Mouse (Mus musculus) ovary, postnatal 10 days (tissue): ENCODE measurements around the gene Fam234b.

ENCODE experiments used
- DNase-seq: peaks from one replicate; pipeline ENCODE4 v3.0.0; 2022; ENCODE audit warnings: low spot score

The Fam234b gene

DNA sequence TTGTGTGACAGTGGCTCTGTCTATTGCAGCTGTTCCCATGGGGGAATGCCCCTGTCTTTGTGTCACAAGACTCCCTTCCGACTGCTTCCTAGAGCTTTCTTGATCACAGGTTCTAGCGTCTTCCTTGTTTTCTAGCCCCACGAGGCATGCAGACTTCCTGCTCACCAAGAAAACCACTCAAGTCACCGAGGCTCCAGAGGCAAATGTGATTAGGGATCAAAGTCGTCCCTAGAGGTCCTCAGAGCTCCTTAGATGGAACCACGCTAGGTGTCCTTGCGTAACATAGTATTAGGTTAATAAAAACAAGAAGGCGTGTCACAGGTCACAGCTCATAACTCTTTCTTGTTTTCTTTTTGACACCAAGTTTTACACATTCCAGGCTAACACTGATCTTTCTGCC is 13.8 kb upstream of the Fam234b start:
- DNase-seq: no peak

GRCm38 (mm10) chr6:135187076-135187917 is 10.5 kb upstream of the Fam234b start:
- no peak for DNase-seq

DNA sequence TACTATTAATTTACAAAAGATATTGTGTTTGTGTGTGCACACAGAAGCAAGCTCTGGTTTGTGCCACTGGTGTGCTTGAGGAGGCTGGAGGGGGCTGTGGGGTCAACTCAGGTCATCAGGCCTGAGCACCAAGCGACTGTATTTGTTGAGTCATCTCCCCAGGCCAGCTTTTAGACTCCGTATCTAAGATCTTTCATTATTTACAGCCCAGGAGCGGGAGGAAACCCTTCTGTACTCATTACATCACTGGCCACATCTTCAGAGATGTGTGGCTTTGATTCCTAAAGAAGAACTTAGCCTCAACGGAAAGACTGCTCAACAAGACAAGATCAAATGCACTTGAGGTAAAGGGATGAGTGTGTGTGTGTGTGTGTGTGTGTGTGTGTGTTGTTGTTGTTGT is 9.1 kb upstream of the Fam234b start:
- no peak for DNase-seq

DNA sequence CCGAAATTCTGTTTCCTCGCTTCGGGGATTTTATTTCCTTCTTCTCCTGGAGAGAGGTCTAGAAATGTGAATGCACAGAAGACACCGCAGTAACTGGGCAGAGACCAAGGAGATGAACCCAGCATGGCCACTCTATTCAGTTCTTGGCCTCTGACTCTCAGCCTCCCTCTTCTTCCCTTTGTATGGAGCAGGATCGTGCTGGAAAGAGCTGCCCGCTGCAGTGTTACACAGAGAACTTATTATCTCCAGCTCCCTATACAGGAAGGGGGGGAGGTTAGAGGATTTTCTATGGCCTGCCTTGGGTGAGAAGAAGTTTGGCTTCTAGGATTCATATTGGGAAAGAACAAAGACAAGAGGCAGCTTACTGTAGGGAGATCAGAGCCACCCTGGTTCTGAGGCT is 7.7 kb upstream of the Fam234b start:
- no peak for DNase-seq

- no peak for DNase-seq
Measured at GRCm38 (mm10) chr6:135191906-135192305, 5.9 kb upstream of the Fam234b start.

DNA sequence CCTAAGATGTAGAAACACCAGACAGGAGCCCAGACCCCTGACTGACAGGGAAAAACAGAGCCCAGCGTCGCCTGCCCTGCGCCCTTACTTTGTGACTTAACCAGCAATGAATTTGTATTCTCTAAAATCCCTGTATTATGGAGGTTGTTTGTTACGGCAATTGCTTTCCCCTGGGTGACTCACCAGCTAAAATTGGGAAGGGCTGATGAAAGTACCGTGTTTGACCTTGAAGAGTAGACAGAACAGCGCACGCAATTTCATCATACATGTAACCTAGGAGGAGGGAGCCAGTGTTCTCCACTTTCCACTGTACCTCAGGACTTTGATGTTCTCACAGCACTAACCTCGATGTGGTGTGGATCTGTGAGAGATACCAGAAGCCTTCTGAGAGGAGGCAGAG is 4.8 kb upstream of the Fam234b start:
- no peak for DNase-seq

GRCm38 (mm10) chr6:135193733-135194132 is 4.0 kb upstream of the Fam234b start:
- DNase-seq: no peak

GRCm38 (mm10) chr6:135194907-135195306 is 2.9 kb upstream of the Fam234b start:
- no peak for DNase-seq

DNA sequence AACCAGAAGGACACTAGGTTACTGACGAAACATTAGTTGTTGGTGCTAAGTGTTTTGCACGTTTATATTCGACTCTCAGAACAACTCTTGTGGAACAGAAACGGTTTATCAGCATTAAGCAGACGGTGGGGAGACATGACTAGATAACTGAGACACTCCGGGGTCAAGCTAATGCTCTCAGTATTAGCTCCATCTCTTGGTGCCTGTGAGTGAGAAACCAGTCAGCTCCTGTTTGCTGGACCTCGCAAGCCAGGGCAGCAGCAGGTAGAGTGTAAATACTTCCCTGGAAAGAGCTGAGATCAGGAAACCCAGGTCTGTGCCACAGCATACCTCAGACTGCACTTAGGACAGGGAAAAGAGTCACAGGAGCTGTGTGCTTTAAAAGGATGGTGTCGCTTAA is 1.1 kb upstream of the Fam234b start:
- no peak for DNase-seq

GRCm38 (mm10) chr6:135197446-135197845 is 331 bp upstream of the Fam234b start:
- no peak for DNase-seq

DNA sequence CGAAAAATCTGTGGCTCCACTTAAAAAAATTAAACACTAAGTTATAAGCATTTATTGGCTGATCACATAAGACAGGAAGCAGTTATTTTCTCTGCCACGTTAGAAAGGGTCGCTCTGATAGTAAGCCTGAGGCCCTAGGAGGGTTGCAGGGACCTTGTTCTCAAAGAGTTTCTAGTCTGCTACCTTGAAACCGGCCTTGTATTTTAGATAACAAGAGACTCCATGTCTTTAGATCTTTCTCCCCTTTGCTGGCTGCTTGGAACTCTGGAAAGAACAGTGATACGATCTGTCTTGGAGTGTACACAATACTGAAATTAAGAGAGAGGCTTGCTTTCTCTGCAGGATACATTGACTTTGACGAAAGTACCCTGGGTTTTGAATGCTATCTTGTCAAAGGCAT is 949 bp downstream of the Fam234b start:
- no peak for DNase-seq

- DNase-seq: no peak
Measured at GRCm38 (mm10) chr6:135200122-135200957, 2.6 kb downstream of the Fam234b start.

- DNase-seq: no peak
Measured at GRCm38 (mm10) chr6:135202668-135203067, 4.9 kb downstream of the Fam234b start.

GRCm38 (mm10) chr6:135203737-135204136 is 6.0 kb downstream of the Fam234b start:
- DNase-seq: no peak

- DNase-seq: no peak
Measured at GRCm38 (mm10) chr6:135204869-135205268, 7.1 kb downstream of the Fam234b start.

DNA sequence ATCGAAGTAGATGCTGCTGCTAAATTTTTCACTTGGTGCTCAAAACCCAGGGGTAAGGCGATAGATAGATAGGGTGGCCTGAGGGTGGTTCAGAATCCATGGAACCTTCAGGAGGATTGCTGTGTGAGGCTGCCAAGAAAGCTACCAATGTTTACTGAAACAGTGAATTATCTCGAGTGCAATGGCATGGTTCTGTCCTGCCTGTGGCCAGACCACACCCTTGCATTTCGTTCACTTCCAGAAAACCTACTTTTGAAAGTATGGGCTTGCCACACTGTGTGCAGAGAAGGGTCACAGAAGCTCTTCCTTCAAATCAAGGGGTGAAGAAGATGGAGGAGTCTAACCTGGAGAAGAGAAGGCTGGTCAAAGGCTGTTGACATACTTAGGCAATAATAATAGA is 8.0 kb downstream of the Fam234b start:
- DNase-seq: no peak

- DNase-seq: no peak
Measured at GRCm38 (mm10) chr6:135206909-135207308, 9.1 kb downstream of the Fam234b start.

GRCm38 (mm10) chr6:135211169-135211568 is 13.4 kb downstream of the Fam234b start:
- no peak for DNase-seq

- no peak for DNase-seq
Measured at GRCm38 (mm10) chr6:135212666-135213065, 14.9 kb downstream of the Fam234b start.

GRCm38 (mm10) chr6:135218330-135218729 is 20.6 kb downstream of the Fam234b start:
- no peak for DNase-seq

DNA sequence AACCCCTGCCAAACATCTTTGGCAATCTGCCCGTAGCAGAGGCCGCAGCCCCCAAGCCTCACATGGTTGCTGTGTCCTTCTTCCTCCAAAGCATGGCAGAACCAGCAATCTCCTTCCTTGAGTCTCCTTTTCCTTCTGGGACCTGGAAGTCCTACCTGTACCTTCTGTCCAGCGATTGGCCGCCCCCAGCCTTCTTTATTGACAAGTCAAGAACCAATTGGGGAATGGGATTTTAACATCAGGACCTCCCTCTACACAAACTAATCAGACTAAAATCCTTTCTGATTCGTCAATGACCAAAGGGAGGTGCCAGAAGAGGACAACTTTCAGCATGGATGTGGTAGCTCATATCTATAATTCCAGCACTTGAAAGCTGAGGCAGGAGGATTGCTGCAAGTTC is 22.1 kb downstream of the Fam234b start:
- no peak for DNase-seq

DNA sequence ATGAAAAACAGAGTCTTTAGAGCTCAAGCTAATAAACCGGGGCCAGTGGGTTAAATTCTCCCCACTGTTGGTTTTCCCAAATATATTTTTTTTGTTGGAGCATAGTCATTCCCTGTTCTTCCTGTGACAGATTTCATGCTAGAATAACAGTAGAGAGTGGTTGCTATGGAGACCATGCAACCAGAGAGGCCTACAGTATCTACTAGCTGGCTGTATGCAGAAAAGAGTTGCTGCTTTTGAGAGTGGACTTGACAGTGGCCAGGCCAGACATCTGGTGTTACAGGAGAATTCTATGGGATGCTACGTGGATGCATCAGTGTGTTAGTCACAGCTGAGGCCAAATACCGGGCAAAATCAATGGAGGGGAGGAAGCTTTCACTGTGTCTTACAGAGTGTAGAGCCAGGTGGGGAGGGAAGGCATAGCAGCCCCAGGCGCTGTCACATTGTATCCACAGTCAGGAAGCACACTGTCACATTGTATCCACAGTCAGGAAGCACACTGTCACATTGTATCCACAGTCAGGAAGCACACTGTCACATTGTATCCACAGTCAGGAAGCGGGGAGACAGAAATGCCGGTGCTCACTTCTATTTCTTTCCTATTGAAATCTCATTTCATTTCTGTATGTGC is 26.1 kb downstream of the Fam234b start:
- DNase-seq: no peak

DNA sequence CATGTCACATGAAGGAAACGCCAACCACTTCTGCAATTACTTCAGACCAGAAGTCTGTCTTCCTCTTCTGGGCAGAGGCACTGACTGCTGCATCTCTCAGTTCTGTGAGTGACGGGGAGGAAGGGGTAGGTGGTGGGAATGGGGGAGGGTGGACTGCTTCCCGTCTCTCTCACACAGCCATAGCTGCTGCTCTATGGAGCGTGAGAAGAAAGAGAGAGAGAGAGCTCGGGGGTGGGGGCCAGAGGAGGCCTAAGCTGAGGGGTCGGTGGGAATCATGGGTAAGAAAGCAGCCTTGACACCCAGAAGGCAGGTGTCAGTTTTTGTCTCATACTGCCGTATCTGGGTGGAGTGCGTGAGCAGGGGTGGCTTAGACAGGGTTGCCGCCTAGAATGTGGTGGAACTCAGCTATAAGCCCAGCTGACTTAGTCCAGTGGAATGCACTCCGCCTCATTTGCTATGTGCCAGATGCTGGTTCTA is 30.7 kb downstream of the Fam234b start:
- DNase-seq: no peak
